Mouse (Mus musculus): ENCODE results near the gene Jpt1.
A peak's percentile ranks its signal among the peaks of the same experiment; 100 is the strongest.
"Not testable (repeated sequence)": the region's sequence is repeated elsewhere in the genome, so short reads cannot be mapped to it uniquely, and the experiment has no call there.

The Jpt1 gene

DNA sequence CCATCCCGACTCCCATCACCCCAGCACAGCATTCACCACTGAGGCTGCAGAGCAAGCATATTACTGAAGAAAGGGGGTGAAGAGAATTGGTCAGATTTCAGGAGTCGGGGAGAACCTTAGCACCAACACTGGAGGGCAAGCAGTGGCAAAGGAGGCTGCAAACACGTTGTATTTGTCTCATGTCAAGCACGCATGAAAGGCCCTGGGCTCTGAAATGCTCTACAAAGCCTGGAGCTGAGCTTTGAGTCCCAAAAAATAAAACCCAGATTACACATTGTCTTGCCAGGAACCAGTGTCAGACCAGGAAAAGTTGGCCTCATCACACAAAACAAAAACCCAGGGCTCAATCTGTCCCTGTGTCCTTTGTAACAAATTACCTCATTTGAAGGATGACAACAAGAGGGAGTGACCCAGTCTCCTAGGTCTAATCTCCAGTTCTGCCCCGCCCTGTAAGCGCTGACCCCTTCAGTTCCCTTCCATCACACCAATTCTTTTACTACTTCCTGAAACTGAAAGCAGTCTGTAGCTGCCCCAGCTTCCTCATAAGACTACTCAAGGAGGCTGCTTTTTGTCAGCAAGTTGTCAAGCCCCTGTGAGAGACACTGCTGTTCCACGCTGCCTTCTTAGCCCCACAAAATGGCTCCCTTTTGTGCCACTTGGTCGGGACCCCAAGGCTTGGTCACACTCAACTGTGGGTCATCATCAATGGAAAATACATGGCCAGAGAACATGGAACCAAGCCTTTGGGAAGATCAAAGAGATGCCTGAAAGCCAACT is 1.6 kb downstream of the Jpt1 start:
- no peak for DNase-seq (ENCODE audit: low spot score in 2 of 2)

- DNase-seq (ENCODE audit: low spot score in 2 of 2) = no peak
Measured at GRCm38 (mm10) chr11:115512004-115512403, 2.2 kb downstream of the Jpt1 start.

DNA sequence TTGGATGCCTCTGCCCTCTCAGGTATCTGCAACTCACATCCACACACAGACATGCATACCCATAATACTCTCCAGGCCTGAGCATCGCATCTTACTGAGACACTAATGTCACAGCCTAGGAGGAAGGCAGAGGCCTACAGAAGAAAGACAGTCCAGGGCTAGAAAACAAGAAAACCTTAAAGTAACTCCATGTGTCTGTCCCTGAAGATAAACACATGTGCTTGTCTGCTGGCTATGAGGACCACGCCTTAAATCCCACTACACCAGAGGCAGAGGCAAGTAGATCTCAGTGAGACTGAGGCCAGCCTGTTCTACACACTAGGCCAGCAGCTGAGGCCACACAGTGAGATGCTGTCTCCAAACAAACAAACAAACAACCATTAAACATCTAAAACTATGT is 3.1 kb downstream of the Jpt1 start:
- DNase-seq (ENCODE audit: low spot score in 2 of 2) = no peak

GRCm38 (mm10) chr11:115510507-115510888 is 3.7 kb downstream of the Jpt1 start:
- no peak for DNase-seq (ENCODE audit: low spot score in 2 of 2)

DNA sequence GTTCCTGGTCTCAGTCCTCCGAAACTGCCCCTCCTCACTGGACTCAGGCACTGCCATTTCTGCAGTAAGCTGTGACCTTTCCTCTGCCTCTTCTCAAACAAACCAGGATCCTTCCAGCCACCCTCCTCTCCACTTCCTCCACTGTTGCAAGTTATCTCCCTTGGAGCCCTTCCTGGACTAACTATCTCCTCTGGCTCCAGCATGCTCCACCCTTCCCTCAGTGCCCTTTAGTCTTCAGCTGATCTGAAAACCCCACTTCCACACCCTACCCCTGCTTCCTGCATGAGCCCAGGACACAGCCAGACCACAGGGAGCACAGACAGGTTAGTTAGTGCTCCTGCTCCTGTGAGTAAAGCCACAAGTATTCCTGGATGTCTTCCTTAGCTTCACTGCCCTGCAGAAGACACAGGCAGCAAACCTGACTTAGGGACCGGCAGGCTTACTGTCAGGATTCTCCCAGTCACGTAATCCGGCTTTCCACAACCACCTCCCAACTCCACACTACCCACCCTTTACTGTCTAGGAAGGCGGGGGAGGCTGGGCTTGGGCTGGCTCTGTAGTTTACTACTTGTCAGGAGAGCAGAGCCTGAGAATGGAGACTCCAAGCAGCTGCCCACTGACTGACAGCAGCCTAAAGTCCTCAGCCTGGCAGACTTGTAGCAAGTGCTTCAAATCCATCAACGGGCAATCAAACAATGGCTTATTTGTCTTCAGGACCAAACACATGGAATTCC is 4.2 kb downstream of the Jpt1 start:
- no peak for DNase-seq (ENCODE audit: low spot score in 2 of 2)

- no peak for DNase-seq (ENCODE audit: low spot score in 2 of 2)
Measured at GRCm38 (mm10) chr11:115508061-115508460, 6.1 kb downstream of the Jpt1 start.

DNA sequence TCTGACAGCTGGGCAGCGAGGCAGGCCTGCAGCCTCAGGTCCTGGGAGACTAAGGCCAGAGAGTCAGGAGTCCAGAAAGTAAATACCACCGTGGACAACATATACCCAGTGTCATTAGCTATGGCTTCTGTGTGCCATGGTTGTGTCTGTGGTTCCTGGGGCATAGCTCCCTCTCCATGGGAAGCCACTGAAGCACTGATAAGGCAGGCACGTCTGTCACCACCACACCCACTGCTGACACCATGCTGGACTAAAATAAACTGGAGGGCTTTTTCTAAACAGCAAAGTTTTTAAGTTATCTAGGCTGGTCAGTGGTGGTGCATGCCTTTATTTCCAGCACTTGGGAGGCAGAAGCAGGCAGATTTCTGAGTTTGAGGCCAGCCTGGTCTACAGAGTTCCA is 7.6 kb downstream of the Jpt1 start:
- DNase-seq (ENCODE audit: low spot score in 2 of 2) = no peak

- no peak for DNase-seq (ENCODE audit: low spot score in 2 of 2)
Measured at GRCm38 (mm10) chr11:115502636-115503035, 11.6 kb downstream of the Jpt1 start.

GRCm38 (mm10) chr11:115496559-115496958 is 17.6 kb downstream of the Jpt1 start:
- not testable (repeated sequence) for DNase-seq (ENCODE audit: low spot score in 2 of 2)

GRCm38 (mm10) chr11:115492387-115492786 is 21.8 kb downstream of the Jpt1 start:
- DNase-seq (ENCODE audit: low spot score in 2 of 2) = no peak

DNA sequence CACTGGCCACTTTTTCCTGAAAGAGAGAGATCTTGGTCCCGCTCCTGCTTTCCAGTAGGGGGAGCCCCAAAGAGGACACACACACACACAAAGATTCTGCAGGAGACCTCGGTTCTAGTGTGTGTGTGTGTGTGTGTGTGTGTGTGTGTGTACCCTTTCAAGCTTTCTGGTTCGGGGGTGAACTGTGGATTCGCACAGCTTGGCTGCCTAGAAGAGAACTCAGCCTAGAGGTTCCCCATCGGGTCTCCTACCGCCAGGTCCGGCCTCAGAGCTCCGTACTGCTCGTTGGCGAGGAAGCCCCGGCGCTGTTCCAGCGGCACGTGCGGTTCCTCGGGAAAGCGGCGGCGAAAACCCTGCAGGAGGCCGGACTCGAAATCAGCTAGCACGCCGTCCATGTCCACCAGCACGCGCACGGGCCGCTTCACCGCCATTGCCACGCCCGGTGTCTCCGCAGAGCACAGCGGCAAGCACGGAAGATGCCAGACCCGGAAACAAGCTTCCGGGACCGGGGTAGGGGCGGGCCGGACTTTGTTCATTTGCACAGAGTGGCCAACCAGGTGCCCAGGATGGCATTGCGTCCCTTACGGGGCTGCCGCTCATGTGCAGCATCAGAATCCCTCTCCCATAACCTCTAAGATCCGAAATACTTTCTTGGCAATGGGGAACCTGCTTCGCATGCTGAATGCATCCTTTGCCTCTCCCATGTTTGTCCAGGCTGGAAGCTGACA is 22.7 kb downstream of the Jpt1 start, which contains the start of gene Nt5c:
Gene Nt5c, minus strand, starts transcription at position 507 of the 728 bp plus-strand sequence.
- peak; percentile 90 to 93 for DNase-seq (ENCODE audit: low spot score in 2 of 2)

DNA sequence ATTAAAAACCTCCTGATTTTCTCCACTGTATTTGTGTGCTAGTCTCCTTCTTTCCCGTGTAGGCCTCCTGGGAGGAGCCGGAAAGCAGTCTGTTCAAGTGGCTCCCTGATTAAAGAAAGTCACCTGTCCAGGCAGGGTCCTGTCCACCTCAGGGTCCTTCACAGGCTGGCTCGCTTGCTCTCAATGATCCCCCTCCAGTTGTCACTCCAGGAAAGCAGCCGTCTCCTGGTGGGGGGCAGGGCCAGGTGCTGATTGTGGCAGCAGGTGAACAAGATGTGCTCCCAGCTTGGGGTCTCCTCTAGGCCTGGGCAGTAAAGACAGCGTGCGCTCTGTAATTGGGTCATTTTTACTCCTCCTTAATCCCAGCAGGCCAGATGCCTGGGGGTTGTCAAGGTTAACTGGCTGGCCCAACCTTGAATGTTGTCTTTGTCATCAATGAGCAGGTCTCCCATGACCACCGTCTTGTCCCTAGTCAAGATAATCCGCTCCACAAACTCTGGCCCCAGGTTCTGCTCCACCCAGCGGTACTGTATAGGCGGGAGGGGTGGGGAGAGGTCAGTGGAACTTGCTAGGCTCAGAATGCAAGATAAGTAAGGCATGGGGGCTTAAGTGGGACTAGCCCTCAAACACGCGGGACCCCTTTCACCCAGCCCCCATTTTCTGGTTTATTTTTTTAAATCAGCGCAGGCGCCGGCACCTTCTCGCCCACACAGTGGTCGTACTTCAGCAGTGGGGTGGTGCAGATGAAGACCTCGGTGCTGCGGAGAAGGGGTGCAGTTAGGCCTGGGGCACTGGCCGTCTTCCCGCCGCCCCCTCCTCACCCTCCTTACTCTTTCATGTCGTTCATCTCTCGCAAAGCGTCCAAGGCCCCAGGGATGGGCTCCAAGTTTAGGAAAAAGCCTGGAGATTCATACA is 23.5 kb downstream of the Jpt1 start:
- no peak for DNase-seq (ENCODE audit: low spot score in 2 of 2)

DNA sequence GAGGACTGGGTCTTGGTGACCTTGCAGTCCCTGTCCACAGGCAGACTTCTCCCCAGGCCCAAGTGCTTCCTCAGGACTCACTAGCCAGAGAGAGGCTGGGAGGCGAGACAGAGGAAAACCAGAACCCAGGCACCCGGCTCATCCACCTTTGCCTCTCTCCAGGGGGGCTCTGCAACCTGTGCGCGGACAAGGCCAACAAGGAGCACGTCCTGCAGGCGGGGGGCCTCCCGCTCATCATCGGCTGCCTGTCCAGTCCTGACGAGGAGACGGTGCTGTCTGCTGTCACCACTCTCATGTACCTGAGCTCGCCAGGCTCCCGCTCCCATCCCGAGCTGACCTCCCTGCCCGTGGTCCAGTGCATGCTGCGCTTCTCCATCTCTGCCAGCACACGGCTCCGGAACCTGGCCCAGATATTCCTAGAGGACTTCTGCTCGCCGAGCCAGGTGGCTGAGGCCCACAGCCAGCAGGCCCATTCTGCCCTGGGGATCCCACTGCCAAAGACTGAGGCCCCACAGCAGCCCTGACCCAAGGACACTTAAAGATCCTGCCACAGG is 25.6 kb downstream of the Jpt1 start:
- no peak for DNase-seq (ENCODE audit: low spot score in 2 of 2)

- DNase-seq (ENCODE audit: low spot score in 2 of 2) = no peak
Measured at GRCm38 (mm10) chr11:115485155-115485554, 29.0 kb downstream of the Jpt1 start.

DNA sequence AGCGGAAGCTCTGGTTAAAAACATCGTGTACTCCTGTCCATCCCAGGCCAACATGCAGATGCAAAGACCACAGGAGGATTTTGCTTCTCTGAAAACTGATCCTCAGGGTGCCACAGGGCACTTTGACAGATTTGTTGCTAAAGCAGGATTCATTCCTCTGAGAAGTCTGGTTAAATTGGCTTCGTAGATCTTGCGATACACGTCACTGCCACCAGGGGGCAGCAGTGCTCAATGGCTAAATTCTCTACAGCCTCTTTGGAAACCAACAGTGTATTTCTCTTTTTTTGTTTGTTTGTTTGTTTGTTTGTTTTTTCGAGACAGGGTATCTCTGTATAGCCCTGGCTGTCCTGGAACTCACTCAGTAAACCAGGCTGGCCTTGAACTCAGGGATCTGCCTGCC is 30.5 kb downstream of the Jpt1 start:
- peak; percentile 82 to 87 for DNase-seq (ENCODE audit: low spot score in 2 of 2)

DNA sequence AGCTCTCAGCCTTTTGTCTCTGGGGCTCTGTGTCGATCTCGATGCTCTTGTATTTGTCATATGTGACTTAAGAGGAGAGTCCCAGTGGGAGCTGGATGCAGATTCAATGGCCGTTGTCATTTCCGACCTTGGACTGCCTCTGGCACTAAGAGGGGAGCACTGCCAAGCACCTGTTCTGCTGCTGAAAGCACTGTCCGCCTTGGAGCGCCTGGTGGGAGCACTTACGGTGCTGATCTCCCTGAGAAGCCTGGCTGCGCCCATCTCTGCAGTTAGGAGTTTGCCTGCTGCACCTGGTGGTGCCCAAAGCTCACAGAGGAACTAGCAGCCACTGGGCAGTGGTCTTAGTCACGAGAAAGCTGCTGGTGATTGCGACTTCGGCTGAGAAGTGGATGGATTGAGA is 30.9 kb downstream of the Jpt1 start:
- no peak for DNase-seq (ENCODE audit: low spot score in 2 of 2)

DNA sequence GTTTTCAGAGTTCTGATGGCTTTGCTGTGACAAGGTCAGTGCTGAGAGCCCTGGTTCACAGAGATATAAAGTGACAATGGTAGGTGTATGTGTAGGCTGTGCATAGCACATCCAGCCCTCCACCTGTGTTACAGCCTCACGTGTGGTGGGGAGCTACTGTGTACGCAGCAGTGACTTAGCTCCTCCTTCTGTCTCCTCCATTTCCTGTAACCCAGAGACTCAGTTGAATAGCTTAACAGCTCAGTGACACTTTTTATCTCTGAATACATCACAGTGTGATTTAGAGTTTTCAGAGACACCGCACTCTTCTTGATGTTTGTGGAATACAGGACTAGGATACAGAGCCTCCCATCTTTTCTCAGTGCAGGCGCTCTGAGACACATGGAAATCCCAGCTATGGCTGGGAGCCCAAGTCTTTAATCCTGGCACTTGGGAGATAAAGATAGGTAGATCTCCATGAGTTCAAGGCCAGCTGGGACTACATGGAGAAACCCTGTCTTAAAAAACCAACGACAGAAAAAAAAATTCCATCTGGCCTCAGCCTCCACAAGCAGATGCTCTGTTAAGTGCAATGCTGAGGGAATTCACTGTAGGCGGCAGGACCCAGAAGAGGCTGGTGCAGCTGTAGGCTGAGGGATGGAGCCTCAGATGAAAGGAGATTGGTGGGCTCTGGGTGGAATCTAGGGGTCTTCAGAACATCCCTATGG is 32.5 kb downstream of the Jpt1 start:
- peak; percentile 73 to 89 for DNase-seq (ENCODE audit: low spot score in 2 of 2)

- DNase-seq (ENCODE audit: low spot score in 2 of 2) = no peak
Measured at GRCm38 (mm10) chr11:115478296-115478938, 35.8 kb downstream of the Jpt1 start.

DNA sequence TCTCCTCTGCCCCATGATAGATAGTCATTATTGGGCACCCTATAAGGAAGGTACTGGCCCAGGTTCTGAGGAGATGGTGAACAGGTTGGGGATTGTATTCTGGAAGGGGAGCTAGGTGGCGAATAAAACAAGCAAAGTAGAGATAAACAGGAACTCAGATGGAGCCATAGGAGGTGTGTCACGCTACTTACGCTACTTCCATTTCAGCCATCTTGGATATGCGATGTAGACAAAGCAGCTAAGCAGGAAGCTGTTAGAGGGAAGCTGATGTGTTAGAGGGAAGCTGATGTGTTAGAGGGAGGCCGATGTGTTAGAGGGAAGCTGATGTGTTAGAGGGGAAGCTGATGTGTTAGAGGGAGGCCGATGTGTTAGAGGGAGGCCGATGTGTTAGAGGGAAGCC is 36.8 kb downstream of the Jpt1 start:
- not testable (repeated sequence) for DNase-seq (ENCODE audit: low spot score in 2 of 2)

DNA sequence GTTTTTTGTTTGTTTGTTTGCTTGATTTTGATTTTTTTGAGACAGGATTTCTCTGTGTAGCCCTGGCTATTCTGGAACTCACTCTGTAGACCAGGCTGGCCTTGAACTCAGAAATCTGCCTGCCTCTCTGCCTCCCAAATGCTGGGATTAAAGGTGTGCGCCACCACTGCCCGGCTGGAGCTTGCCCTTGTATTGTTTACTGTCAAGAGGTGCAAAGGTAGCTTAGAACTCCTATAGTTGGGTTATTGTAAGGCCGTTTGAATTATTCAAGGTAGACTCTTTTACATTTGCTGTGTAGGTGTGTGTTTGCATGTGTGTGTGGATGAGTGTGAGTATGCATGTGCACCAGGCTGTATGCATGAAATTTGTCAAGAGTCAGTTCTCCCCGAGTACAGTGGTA is 37.6 kb downstream of the Jpt1 start:
- not testable (repeated sequence) for DNase-seq (ENCODE audit: low spot score in 2 of 2)

All from right cerebral cortex, postnatal 10 days (tissue).